Mouse (Mus musculus): Measurements from ENCODE around the gene Fanci. TPM values are rescaled to one million over a fixed set of nuclear protein-coding genes. Genes with fewer than 3 reads are reported as not detected.

Fanci gene
- total RNA-seq, 2 experiments from 2014 or later = 3.2 to 3.8 TPM

Other genes starting within 250 kb of the Fanci start
- gene Mfge8, start 242.9 kb upstream of the Fanci start, total RNA-seq (2021) = 100 to 1,000 TPM; 103 TPM
- 10 to 100 TPM; 22.3 to 23.5 TPM for gene Abhd2, start 118.7 kb upstream of the Fanci start, total RNA-seq (2021)
- not detected for gene Rlbp1, start 4.9 kb upstream of the Fanci start, total RNA-seq (2021)
- 10 to 100 TPM; 50.5 to 54.1 TPM for gene Polg, start 74.4 kb downstream of the Fanci start, total RNA-seq (2021)
- not detected for gene Rhcg, start 225.7 kb downstream of the Fanci start, total RNA-seq (2021)

All from gastrocnemius, postnatal 4 days (tissue).